Mouse (Mus musculus): ENCODE measurements around the gene Fam102b. TPM values are rescaled to one million over a fixed set of nuclear protein-coding genes. Genes with fewer than 3 reads are reported as not detected.

Gene Fam102b
- polyA plus RNA-seq, 1 experiment = 38.4 TPM

- no peak for DNase-seq (ENCODE audit: extremely low spot score in 1 of 2, low spot score in 1 of 2)
Measured at GRCm38 (mm10) chr3:108963278-108963677, 64.1 kb downstream of the Fam102b start.

GRCm38 (mm10) chr3:108961655-108962054 is 65.8 kb downstream of the Fam102b start:
- no peak for DNase-seq (ENCODE audit: extremely low spot score in 1 of 2, low spot score in 1 of 2)

- DNase-seq (ENCODE audit: extremely low spot score in 1 of 2, low spot score in 1 of 2) = no peak
Measured at GRCm38 (mm10) chr3:108961226-108961625, 66.2 kb downstream of the Fam102b start.

GRCm38 (mm10) chr3:108959680-108960295 is 67.6 kb downstream of the Fam102b start:
- no peak for DNase-seq (ENCODE audit: extremely low spot score in 1 of 2, low spot score in 1 of 2)

DNA sequence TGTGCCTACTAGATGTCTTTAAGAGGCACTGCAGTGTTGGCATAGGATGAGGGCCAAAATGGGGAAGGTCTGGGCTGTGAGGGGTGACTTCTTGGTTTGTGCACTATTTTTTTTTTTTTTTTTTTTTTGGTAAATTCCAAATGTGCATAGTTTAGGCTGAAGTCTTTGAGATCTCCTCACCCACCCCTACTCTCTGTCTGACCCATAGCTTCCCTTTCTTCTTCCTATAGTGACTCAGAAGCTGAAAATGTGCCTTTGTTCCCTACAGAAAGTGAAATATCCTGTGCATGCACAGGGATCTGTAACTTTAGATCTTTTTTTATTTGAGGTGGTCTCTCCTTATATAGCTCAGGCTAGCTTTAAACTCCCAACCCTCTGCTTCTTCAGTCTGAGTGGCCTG is 69.4 kb downstream of the Fam102b start:
- DNase-seq (ENCODE audit: extremely low spot score in 1 of 2, low spot score in 1 of 2) = no peak

- no peak for DNase-seq (ENCODE audit: extremely low spot score in 1 of 2, low spot score in 1 of 2)
Measured at GRCm38 (mm10) chr3:108940996-108941395, 86.4 kb downstream of the Fam102b start.

DNA sequence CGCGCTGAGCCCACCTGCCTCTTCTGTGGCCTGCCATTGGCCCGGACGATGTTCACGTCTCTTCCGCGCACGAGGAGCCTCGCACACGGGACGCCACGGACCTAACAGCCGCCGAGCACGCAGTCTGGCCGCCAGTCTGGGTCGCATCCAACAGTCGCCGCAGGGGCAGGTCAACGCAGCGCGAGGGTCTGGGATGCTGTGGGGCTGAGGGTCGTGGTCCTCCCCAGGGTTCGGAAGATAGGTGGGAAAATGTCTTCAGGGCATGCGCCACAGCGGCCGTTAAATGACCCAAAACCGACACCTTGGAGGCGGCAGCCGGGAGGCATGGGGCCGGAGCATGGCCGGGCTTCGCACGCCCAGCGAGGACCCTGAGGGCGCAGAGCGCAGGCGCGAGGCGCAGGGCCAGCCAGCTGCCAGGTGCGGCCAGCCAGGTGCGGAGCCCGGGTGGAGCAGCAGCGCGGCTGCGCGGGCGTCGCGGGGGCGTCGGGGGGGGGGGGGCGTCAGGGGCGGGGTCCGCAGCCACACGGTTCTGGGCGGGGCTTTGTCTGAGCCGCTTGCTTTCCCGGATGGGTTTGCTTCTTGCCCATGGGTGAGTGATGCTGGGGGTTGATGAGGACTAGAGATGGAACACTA is 87.3 kb downstream of the Fam102b start, which contains the start of gene Gm9857:
Gene Gm9857 (minus strand): TSS at position 445 of the 633 bp plus-strand sequence.
- DNase-seq (ENCODE audit: extremely low spot score in 1 of 2, low spot score in 1 of 2) = no peak

- DNase-seq (ENCODE audit: extremely low spot score in 1 of 2, low spot score in 1 of 2) = no peak
Measured at GRCm38 (mm10) chr3:108939573-108939972, 87.8 kb downstream of the Fam102b start, which contains the start of gene Henmt1. Gene Henmt1, plus strand, starts transcription at chr3:108939873.

DNA sequence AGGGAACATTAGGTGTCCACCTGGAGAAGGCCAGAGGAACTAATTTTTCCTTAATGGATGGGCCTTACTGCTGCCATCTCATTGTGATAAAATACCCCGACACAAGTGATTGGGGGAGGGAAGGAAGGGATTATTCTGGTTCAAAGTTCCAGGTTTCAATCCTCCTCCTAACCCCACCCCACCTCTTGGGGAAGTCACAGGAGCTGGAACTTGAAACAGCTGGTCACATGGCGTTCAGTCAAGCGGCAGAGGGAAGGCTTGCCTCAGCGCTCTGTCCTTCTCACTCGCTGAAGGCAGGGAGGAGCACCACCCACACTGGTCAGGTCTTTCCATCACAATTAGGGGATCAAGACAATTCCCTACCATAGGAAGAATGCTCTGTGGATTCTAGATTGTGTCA is 88.7 kb downstream of the Fam102b start:
- DNase-seq (ENCODE audit: extremely low spot score in 1 of 2, low spot score in 1 of 2) = no peak

GRCm38 (mm10) chr3:108933557-108933956 is 93.8 kb downstream of the Fam102b start:
- no peak for DNase-seq (ENCODE audit: extremely low spot score in 1 of 2, low spot score in 1 of 2)

- DNase-seq (ENCODE audit: extremely low spot score in 1 of 2, low spot score in 1 of 2) = no peak
Measured at GRCm38 (mm10) chr3:108926308-108926707, 101.1 kb downstream of the Fam102b start.

- DNase-seq (ENCODE audit: extremely low spot score in 1 of 2, low spot score in 1 of 2) = no peak
Measured at GRCm38 (mm10) chr3:108925677-108926076, 101.7 kb downstream of the Fam102b start.

- no peak for DNase-seq (ENCODE audit: extremely low spot score in 1 of 2, low spot score in 1 of 2)
Measured at GRCm38 (mm10) chr3:108921822-108922221, 105.6 kb downstream of the Fam102b start.

Other genes starting within 250 kb of the Fam102b start
- 30.2 and 33.5 TPM in 2 replicates for gene Stxbp3, start 187.1 kb downstream of the Fam102b start, polyA plus RNA-seq (2012; rRNA removed)
- 0.14 and 0.17 TPM in 2 replicates for gene Fndc7, start 137.6 kb downstream of the Fam102b start, polyA plus RNA-seq (2012; rRNA removed)
- 95.5 and 105 TPM in 2 replicates for gene Prpf38b, start 115.9 kb downstream of the Fam102b start, polyA plus RNA-seq (2012; rRNA removed)
- 1.4 and 1.6 TPM in 2 replicates for gene Henmt1, start 87.7 kb downstream of the Fam102b start, polyA plus RNA-seq (2012; rRNA removed)
- 0.38 and 0.61 TPM in 2 replicates for gene Gm9857, start 87.2 kb downstream of the Fam102b start, polyA plus RNA-seq (2012; rRNA removed)
- not detected in 2 replicates for gene Slc25a54, start 52.9 kb upstream of the Fam102b start, polyA plus RNA-seq (2012; rRNA removed)
- gene Slc25a24, start 95.5 kb upstream of the Fam102b start, polyA plus RNA-seq (2012; rRNA removed) = 1.6 and 2.0 TPM in 2 replicates